Mouse (Mus musculus) lung, postnatal 0 days (tissue): ENCODE measurements at regions not wholly inside any gene's neighbourhood (a gene's known extent, or its start where the extent isn't known, plus 50 kb on each side); places are given as distances from the start of the nearest gene placed in this dataset.

ENCODE experiments used
- CTCF ChIP-seq: IDR thresholded peaks from 2 replicates; pipeline ENCODE4 v1.5.1; 2016; ENCODE audit warnings: antibody characterized with exemption, mild to moderate bottlenecking
- EP300 ChIP-seq: IDR thresholded peaks from 2 replicates; pipeline ENCODE4 v1.6.1; 2016; ENCODE audit warnings: antibody characterized with exemption, mild to moderate bottlenecking, control low read depth

GRCm38 (mm10) chrX:99522830-99523229 lies 51.8 kb upstream of the Pja1 start:
- peak; percentile 87 for TF ChIP-seq CTCF
- no peak for TF ChIP-seq EP300
